Mouse (Mus musculus) testis, postnatal 10 days (tissue): Measurements from ENCODE around the gene Gm7168.
"Not testable (repeated sequence)": the region's sequence is repeated elsewhere in the genome, so short reads cannot be mapped to it uniquely, and the experiment has no call there.

Source experiments
- DNase-seq: peaks from one replicate; pipeline ENCODE4 v3.0.0; 2021; ENCODE audit warnings: low spot score

Gm7168 gene

GRCm38 (mm10) chr17:13948073-13948472 is at the start of gene Gm7168:
Gm7168 (plus strand) TSS chr17:13948373.
- not testable (repeated sequence) for DNase-seq

GRCm38 (mm10) chr17:13898838-13899237 is 49.3 kb upstream of the Gm7168 start:
- no peak for DNase-seq

DNA sequence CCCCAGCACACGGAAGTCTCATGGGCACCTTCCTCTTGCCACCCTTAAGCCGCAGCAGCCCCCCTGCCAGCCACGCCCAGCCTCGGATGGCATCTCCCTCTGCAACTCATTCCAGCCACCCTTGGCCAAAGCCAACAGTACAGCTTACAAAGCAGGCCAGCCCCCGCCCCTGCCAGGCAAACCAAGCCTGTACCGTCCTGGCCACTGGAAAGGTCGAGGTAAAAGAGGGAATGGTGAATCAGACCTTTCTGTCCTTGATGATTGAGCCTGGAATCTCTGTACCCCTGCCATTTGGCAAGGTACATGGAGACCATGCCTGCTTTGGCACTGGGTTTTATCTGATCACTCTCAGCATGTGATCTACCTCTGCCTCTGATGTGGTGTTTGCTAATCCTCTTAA is 48.9 kb upstream of the Gm7168 start:
- no peak for DNase-seq

DNA sequence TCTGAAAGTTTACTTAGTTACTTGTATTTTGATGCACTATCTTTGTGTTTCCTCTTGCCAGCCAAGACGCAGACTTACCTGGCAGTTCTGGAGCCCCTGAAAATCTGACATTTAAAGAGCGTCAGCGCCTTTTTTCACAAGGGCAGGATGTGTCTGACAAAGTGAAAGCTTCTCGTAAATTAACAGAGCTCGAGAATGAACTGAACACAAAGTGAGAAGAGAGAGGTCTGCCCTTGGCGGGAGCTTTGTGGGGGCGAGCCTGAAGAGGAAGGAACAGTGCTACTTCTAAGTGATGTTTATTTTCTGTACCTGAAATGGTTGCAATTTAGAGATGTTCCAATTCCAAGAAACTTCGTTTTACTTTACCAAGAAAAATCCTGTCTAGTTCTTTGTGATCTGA is 44.4 kb upstream of the Gm7168 start:
- DNase-seq: no peak

GRCm38 (mm10) chr17:13907082-13907481 is 41.1 kb upstream of the Gm7168 start:
- DNase-seq: no peak

- no peak for DNase-seq
Observed at GRCm38 (mm10) chr17:13907681-13908080, 40.5 kb upstream of the Gm7168 start.

DNA sequence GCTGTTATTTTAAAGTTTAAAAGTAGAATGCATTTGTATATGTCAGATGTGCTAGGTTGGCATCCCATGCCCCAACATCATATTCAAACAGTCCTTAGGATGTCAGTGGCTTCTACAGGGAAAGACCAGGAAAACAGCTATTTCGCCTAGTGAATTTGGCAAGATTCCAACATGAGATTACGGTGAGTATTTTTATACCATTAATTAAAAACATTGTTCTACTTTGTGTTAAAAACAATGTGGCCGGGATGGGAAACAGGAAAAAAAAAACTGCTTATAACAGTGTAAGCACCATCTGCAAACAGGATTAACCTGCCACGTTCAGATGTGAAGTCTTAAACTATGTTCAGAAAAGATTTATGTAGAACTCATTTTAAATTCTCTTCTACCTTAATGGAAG is 34.2 kb upstream of the Gm7168 start:
- no peak for DNase-seq

GRCm38 (mm10) chr17:13914531-13914930 is 33.6 kb upstream of the Gm7168 start:
- no peak for DNase-seq

DNA sequence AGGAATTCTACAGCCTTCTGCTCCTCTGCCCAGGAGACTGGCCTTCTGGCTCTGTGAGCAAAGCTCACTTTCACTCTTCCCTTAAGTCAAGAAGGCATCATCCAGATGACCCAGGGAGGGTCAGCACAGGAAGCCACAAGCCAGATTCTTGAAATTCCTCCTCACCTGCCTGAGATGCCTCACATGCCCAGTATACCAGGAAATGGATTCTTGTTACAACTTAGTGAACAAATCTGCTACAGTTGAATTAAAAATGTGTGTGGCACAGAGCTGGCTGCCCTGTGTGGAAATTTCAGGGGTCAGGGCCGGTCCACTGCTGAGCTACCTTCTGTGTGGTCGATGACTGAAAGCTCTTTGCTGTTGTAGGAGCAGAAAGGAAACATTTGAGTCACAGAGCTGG is 27.4 kb upstream of the Gm7168 start:
- DNase-seq: no peak

DNA sequence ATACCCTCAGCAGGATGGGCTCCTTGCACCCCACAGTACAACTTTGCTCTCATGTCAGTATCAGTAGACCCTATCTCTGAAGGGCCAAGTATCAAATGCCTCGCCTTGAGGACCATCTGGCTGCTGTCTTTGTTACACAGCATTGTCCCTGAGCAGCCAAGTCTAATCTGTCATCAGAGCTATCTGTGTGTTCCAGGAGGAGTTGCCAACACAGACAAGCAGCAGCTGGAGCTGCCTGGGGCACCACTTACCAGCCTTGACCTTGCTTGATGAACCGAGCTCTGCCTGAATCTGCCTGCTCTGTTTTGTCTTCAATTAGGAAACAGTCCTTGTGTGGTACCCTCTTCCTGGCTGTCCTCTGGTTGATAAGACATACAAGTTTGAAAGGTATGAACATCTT is 24.8 kb upstream of the Gm7168 start:
- no peak for DNase-seq

DNA sequence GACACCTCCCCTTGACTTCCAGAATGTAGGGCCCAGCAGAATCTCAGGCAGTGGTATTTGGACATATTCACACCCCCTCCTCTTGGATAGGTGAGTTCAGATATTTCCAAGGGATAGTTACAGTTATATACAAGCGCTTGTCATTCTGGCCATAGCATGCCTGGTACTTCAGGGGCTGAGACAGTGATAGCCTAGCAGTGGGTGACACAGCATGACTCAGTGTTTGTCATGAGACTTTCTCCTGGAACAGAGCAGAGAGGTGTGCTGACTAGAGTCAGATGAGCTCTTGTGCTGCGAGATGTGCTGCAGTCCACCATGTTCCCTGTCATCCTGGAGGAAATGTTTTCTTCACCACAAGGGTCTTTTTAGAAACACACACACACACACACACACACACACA is 23.6 kb upstream of the Gm7168 start:
- no peak for DNase-seq

GRCm38 (mm10) chr17:13925931-13926330 is 22.2 kb upstream of the Gm7168 start:
- no peak for DNase-seq

DNA sequence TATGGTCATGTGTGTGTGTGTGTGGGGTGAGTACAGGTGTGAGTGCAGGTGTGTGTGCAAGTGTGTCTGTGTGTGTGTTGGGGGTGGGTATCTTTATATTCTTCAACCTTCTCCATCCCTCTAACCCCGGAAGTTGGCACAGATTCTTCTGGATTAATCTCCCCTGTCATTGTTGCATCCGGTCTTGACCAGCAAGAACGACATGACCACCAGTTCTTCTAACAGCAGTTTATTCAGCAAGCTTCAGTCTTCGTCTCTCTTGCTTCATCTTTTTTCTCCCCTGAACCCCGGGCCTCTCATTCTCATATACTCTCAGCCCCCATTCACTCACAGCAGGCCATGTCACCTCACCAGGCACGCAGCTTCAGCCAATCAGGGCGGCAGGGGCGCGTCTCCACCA is 17.8 kb upstream of the Gm7168 start:
- no peak for DNase-seq

DNA sequence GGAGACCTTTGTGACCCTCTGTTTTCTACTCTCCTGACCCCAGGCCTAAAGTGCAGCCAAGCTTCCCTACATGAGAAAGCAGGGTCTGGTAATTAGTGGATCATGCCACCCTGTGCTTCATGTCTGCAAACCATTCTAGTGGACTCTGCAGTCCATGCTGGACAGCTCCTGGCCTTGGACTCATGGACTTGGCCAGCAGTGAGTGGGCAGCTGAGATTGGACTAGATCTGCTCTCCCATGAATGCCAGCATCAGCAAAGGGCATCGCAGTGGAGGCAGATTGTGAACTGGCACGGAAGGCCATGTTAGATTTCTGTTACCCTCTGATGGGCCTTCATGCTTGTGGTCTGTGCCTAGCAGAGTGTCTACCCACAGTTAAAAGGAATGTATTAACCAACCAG is 12.8 kb upstream of the Gm7168 start:
- DNase-seq: not testable (repeated sequence)

GRCm38 (mm10) chr17:13937787-13938186 is 10.4 kb upstream of the Gm7168 start:
- no peak for DNase-seq

- DNase-seq: no peak
Observed at GRCm38 (mm10) chr17:13938652-13939051, 9.5 kb upstream of the Gm7168 start.

DNA sequence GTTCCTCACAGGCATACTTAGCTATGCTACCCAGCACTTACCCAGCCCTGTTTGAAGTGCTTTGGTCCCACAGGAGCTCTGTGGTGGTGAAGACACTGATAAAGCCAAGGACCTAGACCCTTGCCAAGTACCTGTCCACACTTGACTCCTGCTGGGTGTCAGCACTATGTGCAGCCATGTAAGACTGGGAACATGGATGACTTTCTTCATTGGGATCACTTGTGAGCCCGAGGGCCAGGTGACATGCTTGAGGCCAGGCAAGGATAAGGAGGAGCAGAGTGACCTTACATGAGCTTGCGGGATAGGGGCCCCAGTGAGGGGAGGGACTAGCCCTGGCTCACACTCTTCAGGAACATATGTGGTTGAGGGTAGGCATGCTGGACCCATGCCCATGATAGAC is 8.9 kb upstream of the Gm7168 start:
- DNase-seq: peak; percentile 20

- DNase-seq: peak; percentile 22
Observed at GRCm38 (mm10) chr17:13940487-13940886, 7.7 kb upstream of the Gm7168 start.

DNA sequence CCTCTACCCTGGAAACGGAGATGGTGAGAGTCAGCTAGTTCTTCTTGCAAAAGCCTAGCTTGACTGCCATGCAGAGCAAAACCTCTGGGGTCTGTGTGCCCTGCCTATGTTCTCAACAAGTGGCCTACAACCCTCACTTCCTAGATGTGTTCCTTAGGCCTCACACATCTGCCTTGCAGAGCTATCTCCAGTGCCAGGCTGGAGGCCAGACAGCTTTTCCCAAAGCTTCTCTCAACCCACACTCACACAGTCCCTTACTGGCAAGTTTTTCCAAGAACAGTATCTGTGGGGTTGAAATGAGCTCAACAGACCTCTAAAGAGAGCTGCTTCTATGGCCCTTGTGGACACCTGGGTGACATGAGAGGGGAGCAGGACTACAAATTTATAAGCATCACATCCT is 3.4 kb downstream of the Gm7168 start:
- DNase-seq: not testable (repeated sequence)

GRCm38 (mm10) chr17:13958129-13958528 is 10.0 kb downstream of the Gm7168 start:
- DNase-seq: not testable (repeated sequence)

DNA sequence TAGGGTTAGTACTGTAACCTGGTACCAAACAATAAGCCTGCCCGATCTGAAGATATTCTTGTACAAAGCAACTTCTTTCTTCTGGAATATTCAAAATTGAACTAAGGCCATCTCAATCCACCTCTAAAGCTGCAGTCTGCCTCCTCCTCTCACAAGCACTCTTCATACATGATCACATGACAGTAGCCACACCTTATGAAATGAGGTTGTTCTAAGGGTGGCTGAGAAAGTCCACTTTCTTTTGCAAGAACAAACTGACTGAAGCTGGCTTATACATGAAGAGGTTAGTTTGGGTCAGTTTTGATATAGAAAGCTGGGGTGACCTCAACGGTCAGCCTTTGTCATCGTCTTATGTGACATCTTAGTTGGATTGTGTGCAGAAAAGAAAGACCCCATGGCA is 14.1 kb downstream of the Gm7168 start:
- DNase-seq: not testable (repeated sequence)

DNA sequence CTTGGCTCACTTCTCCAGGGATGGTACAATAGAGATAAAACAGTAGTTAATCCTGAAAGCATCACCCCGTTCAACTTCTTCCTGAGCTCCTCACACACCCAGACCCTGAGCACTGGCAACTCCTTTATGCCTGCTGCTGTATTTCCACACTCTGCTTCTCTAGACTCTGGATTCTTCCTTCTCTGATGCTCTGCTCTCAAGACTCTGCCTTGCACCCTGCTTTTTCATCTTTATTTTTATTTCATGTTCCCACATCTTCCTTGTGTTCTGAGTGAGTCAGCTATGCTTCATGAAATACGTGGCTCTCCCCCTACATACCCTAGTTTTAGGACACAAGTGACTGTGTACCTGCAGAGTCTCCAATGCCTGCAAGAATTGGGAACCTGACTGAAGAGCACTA is 16.9 kb downstream of the Gm7168 start:
- not testable (repeated sequence) for DNase-seq

DNA sequence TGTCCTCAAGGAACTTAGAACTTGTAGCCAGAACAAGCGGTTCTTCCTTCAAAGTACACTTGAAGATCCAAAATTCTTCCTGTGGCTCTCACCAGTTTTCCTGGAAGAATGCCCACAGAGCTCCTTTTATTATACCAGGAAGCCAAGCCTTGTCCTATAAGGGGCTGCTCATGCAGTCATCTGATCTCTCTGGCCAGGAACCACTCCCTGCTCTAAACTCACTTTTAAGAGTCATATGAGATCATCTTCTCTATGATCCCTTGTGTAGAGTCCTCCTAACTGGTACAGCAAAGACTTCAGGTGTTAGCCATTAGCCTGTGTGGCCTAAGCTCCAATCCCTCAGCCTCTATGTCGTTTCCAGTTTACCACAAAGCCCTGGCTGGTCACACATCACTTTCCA is 21.7 kb downstream of the Gm7168 start:
- DNase-seq: not testable (repeated sequence)

DNA sequence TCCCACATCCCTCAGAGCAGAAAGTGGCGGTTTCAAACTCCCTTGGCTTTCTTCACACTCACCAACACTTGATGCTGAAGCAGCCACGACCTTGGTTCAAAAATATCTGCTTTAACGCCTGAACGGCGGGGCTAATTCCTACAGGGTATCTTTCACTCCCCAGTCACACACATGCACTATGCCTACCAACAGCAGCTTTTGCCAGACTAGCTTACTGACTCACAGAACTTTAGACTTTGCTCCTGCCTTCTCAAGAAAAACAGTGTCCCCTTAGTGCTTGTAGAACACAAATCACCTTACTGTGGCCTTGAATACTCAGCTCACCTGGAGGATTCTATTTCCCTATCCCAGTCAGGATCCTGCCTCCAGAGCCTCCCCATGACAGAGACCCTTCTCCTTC is 22.6 kb downstream of the Gm7168 start:
- not testable (repeated sequence) for DNase-seq

DNA sequence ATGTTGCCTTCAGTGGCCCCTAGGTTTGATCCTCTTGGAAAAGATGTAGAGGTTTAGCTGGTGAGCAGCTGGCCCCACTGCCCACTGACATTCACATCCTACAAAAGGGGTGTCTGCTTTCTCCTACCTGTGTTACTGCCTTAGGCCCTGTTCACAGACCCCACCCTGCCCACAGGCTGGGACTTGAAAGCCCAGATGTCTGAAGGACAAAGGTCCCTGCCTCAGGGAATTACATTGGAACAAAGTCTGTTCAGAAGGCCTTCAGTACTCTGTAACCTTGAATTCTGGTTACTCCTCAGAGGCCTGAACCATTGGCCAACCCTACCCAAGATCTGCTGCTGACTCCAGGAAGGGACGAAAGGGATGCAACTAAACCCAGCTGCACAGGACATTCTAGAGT is 39.5 kb downstream of the Gm7168 start:
- no peak for DNase-seq
